Mouse (Mus musculus): Measurements from ENCODE around the gene Hoxa10. TPM values are rescaled to one million over a fixed set of nuclear protein-coding genes. Genes with fewer than 3 reads are reported as not detected.

Gene Hoxa10
- total and polyA plus RNA-seq, 3 experiments = not detected

- no peaks in the 10 kb centered on the region for H3K79me2 ChIP-seq (ENCODE audit: control insufficient read depth, insufficient read depth, low read length, poor library complexity)
- H3K27ac ChIP-seq (ENCODE audit: control insufficient read depth, low read depth, low read length) = no peak overlapping the region
- no peaks in the 10 kb centered on the region for H3K4me1 ChIP-seq (ENCODE audit: control insufficient read depth in 1 of 2, insufficient read depth in 2 of 2, low read length in 2 of 2)
- TF ChIP-seq ZKSCAN1 (IDR thresholded peaks at IDR 0.05; ENCODE audit: low read depth, low read length) (no peak), CTCF (IDR thresholded peaks at IDR 0.05 in 2 of 3, conservative IDR thresholded peaks at IDR 0.05 in 1 of 3; ENCODE audit: control insufficient read depth in 1 of 3, insufficient read depth in 1 of 3, low read depth in 2 of 3, low read length in 3 of 3, poor library complexity in 1 of 3, severe bottlenecking in 1 of 3) (no peak), MYC (IDR thresholded peaks at IDR 0.05; ENCODE audit: low read depth, low read length) (no peak), POLR2AphosphoS5 (IDR thresholded peaks at IDR 0.05; ENCODE audit: borderline replicate concordance, low read depth, low read length) (no peak)
- H3K27me3 ChIP-seq (ENCODE audit: control insufficient read depth in 1 of 2, insufficient read depth in 2 of 2, low read length in 2 of 2) = no peaks in the 10 kb centered on the region
- no peaks in the 10 kb centered on the region for H3K36me3 ChIP-seq (ENCODE audit: control insufficient read depth in 1 of 2, insufficient read depth in 2 of 2, low read length in 2 of 2)
- H3K9me3 ChIP-seq (replicated peaks; ENCODE audit: insufficient read depth, low read length) = no peaks in the 10 kb centered on the region
- H3K4me3 ChIP-seq (ENCODE audit: control insufficient read depth in 1 of 2, insufficient read depth in 1 of 2, low read depth in 2 of 2, low read length in 2 of 2) = no peak overlapping the region
- no peak overlapping the region for H3K9ac ChIP-seq (ENCODE audit: control insufficient read depth, low read depth, low read length, poor library complexity, severe bottlenecking)
- no peak for DNase-seq (ENCODE audit: low read depth, low spot score)
These were observed 16.5 kb downstream of the Hoxa10 start for GRCm38 (mm10) chr6:52223939-52224760.

GRCm38 (mm10) chr6:52222729-52223128, 17.9 kb downstream of the Hoxa10 start:
- H3K27me3 ChIP-seq (ENCODE audit: control insufficient read depth in 1 of 2, insufficient read depth in 2 of 2, low read length in 2 of 2) = no peaks in the 10 kb centered on the region
- H3K79me2 ChIP-seq (ENCODE audit: control insufficient read depth, insufficient read depth, low read length, poor library complexity) = no peaks in the 10 kb centered on the region
- H3K4me3 ChIP-seq (ENCODE audit: control insufficient read depth in 1 of 2, insufficient read depth in 1 of 2, low read depth in 2 of 2, low read length in 2 of 2) = no peak overlapping the region
- no peaks in the 10 kb centered on the region for H3K4me1 ChIP-seq (ENCODE audit: control insufficient read depth in 1 of 2, insufficient read depth in 2 of 2, low read length in 2 of 2)
- H3K36me3 ChIP-seq (ENCODE audit: control insufficient read depth in 1 of 2, insufficient read depth in 2 of 2, low read length in 2 of 2) = no peaks in the 10 kb centered on the region
- H3K9me3 ChIP-seq (replicated peaks; ENCODE audit: insufficient read depth, low read length) = no peaks in the 10 kb centered on the region
- H3K27ac ChIP-seq (ENCODE audit: control insufficient read depth, low read depth, low read length) = no peak overlapping the region
- DNase-seq (ENCODE audit: low read depth, low spot score) = no peak
- H3K9ac ChIP-seq (ENCODE audit: control insufficient read depth, low read depth, low read length, poor library complexity, severe bottlenecking) = no peak overlapping the region
- TF ChIP-seq POLR2AphosphoS2 (IDR thresholded peaks at IDR 0.05; ENCODE audit: low read length) (no peak), EP300 (IDR thresholded peaks at IDR 0.05; ENCODE audit: low read depth in 1 of 2, low read length in 2 of 2) (no peak), CTCF (IDR thresholded peaks at IDR 0.05 in 2 of 3, conservative IDR thresholded peaks at IDR 0.05 in 1 of 3; ENCODE audit: control insufficient read depth in 1 of 3, insufficient read depth in 1 of 3, low read depth in 2 of 3, low read length in 3 of 3, poor library complexity in 1 of 3, severe bottlenecking in 1 of 3) (no peak), SIN3A (IDR thresholded peaks at IDR 0.05; ENCODE audit: low read length) (no peak), TBP (IDR thresholded peaks at IDR 0.05; ENCODE audit: low read depth, low read length) (no peak), GATA1 (IDR thresholded peaks at IDR 0.05; ENCODE audit: low read depth, low read length) (no peak), GABPA (IDR thresholded peaks at IDR 0.05; ENCODE audit: low read depth, low read length) (no peak), ETS1 (IDR thresholded peaks at IDR 0.05; ENCODE audit: low read depth, low read length) (no peak), POLR2A (IDR thresholded peaks at IDR 0.05; ENCODE audit: control insufficient read depth in 1 of 2, insufficient read depth in 1 of 2, low read depth in 1 of 2, low read length in 2 of 2, poor library complexity in 1 of 2) (no peak), MAX (IDR thresholded peaks at IDR 0.05; ENCODE audit: low read length) (no peak), BHLHE40 (IDR thresholded peaks at IDR 0.05; ENCODE audit: borderline replicate concordance, low read depth, low read length) (no peak), POLR2AphosphoS5 (IDR thresholded peaks at IDR 0.05; ENCODE audit: borderline replicate concordance, low read depth, low read length) (no peak), CHD1 (IDR thresholded peaks at IDR 0.05; ENCODE audit: low read depth, low read length) (no peak), TAL1 (IDR thresholded peaks at IDR 0.05; ENCODE audit: low read length) (no peak), MEF2A (IDR thresholded peaks at IDR 0.05; ENCODE audit: extremely low read depth, insufficient replicate concordance, low read depth, low read length, poor library complexity, severe bottlenecking) (no peak), MAZ (IDR thresholded peaks at IDR 0.05; ENCODE audit: low read depth, low read length) (no peak), USF2 (IDR thresholded peaks at IDR 0.05; ENCODE audit: borderline replicate concordance in 1 of 2, insufficient read depth in 1 of 2, low read depth in 1 of 2, low read length in 2 of 2) (no peak)

All from MEL (cell line).